Mouse (Mus musculus) CH12.LX (cell line): ENCODE data around the gene Xylt1.

Experiments
- MYC ChIP-seq: IDR thresholded peaks from 2 replicates; pipeline ENCODE4 v1.6.1; 2011; ENCODE audit warnings: low read depth, mild to moderate bottlenecking, improper control_type of control experiment, low read length
- POLR2A ChIP-seq: IDR thresholded peaks from 2 replicates; pipeline ENCODE4 v1.6.1; 2011; ENCODE audit warnings: low read depth, mild to moderate bottlenecking, improper control_type of control experiment, low read length
- USF1 ChIP-seq: IDR thresholded peaks from 2 replicates; pipeline ENCODE4 v1.6.1; 2014; ENCODE audit warnings: low read depth, mild to moderate bottlenecking, inconsistent platforms, low read length, improper control_type of control experiment
- ZKSCAN1 ChIP-seq: IDR thresholded peaks from 2 replicates; pipeline ENCODE4 v1.6.1; 2012; ENCODE audit warnings: low read depth, inconsistent platforms, low read length, improper control_type of control experiment, borderline replicate concordance
- ZMIZ1 ChIP-seq: IDR thresholded peaks from 2 replicates; pipeline ENCODE4 v1.6.1; 2012; ENCODE audit warnings: low read depth, mild to moderate bottlenecking, inconsistent platforms, low read length, improper control_type of control experiment

DNA sequence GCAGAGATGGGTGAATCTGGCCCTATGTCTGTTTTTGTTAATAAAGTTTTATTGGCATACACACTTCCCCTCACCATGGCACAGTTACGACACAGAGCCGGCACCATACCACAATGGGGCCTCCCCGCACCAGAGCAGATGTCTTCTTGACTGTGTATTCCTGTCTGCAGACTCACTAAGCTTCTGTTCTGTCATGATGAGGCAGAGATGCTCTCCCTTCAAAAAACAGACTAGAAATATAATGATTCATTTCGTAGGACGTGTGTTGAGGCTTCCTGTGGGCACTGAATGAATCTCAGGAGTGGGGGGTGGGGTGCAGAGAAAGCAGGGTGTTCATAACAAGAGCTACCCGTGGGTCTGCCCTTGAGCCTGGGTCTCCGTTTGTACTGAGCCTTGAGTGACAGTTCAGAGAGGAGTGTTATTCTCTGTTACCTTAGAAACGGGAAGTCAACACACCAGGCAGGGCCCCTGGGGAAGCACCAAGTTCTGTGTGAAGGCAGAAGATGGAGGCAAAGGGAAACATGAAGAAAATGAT, 48.0 kb downstream of the Xylt1 start:
- TF ChIP-seq ZMIZ1 (no peak), USF1 (no peak), ZKSCAN1 (no peak), POLR2A (no peak), MYC (no peak)
